Mouse (Mus musculus) adipose tissue, adult 10 weeks (tissue): ENCODE measurements around the gene Olfr1351. TPM values are rescaled to one million over a fixed set of nuclear protein-coding genes. Genes with fewer than 3 reads are reported as not detected.

Source experiments
- polyA plus RNA-seq: library from polyadenylated mRNA; stranded (reverse); fragments of 350-450 nt; fragmentation: Illumina TruSeq; extraction: RNeasy Lipid Tissue Mini Kit (QIAGEN cat#74804); gene quantifications from one replicate; pipeline ENCODE4 v1.2.3, GENCODE M21; 2014; ENCODE audit warnings: low read depth, low replicate concordance

The Olfr1351 gene
- polyA plus RNA-seq: not detected

DNA sequence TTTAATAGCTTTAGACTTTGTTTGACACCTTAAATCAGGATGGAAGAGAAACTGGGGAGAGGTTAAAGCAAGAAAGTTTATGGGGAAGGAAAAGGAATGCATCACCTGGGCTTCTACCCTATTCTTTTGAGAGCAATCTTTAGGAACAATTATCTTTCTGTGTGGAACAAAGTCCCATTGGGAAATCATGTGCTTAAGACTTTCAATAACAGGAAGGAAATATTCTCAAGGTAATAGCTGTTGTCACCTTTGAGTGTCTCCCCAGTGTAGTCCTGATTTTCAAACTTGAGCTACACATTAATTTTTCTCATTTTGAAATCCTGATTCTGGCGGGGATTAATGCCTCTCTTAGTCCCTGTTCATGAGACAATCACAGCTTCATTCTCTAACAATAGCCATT is at the start of gene Olfr1351:
Gene Olfr1351, plus strand, starts transcription at position 301 of the 400 bp plus-strand sequence.

DNA sequence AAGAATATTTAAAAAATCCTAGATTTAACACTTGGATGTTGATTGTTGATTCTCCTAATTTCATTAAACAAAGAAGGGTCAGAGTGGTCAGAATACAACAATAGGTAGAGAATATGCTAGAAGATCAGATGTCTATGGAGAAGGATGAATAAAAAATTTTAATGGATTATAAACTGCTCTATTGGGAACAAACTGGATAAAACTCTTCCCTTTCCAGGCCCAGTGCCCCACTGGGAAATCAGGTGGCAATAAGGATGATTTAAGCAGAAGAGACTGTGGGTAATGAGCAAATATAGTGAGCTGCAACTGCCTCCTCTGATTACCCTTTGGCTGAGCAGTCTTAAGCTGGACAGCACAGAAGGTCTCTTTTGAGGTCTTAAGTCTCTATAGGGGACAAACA is 49.3 kb upstream of the Olfr1351 start, which contains the start of gene Olfr1353:
Gene Olfr1353, plus strand, starts transcription at position 301 of the 400 bp plus-strand sequence.

DNA sequence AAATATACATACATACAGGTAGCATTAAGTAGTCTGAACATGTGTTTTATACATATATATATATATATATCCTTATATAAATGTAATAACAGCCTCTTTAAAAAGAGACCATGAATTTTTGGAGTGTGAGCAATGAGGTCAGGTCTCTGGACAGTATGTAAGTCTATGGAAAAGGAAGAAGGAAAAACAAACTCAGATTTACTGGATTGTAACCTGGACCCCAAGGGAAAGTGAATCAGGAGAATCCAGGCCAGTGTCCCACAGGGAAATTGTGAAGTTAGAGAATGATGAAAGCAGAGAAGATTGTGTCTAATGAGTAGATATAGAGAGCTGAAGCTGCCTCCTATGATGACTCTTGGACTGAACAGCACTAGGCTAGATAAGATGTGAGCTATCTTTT is 31.5 kb upstream of the Olfr1351 start, which contains the start of gene Olfr1352:
Gene Olfr1352, plus strand, starts transcription at position 301 of the 400 bp plus-strand sequence.

DNA sequence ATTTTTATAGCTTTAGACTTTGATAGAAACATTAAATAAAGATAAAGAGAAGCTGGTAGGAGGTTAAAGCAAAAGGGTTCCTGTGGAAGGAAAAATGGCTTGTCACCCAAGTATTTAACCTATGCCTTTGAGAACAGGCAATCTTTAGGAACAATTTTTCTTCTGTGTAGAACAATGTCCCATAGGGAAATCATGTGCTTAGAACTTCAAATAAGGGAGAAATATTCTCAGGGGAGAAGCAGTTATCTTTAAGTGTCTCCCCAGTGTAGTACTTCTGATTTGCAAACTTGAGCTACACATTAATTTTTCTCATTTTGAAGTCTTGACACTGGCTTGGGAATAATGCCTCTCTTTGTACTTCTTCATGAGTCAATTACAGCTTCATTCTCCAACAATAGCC is 16.2 kb downstream of the Olfr1351 start, which contains the start of gene Olfr57:
Gene Olfr57, plus strand, starts transcription at position 301 of the 400 bp plus-strand sequence.

Other genes with a start within 250 kb of the Olfr1351 start
- gene Slc1a6, start 232.0 kb upstream of the Olfr1351 start, polyA plus RNA-seq: 0.15 TPM
- gene Olfr1356, start 160.3 kb upstream of the Olfr1351 start, polyA plus RNA-seq: not detected
- gene Olfr1355, start 136.9 kb upstream of the Olfr1351 start, polyA plus RNA-seq: not detected
- gene Olfr1354, start 99.3 kb upstream of the Olfr1351 start, polyA plus RNA-seq: not detected
- gene Olfr8, start 61.8 kb upstream of the Olfr1351 start, polyA plus RNA-seq: not detected
- not detected for gene Olfr1353, start 49.2 kb upstream of the Olfr1351 start, polyA plus RNA-seq
- not detected for gene Olfr1352, start 31.4 kb upstream of the Olfr1351 start, polyA plus RNA-seq
- not detected for gene Olfr57, start 16.3 kb downstream of the Olfr1351 start, polyA plus RNA-seq
- gene 2610008E11Rik, start 85.1 kb downstream of the Olfr1351 start, polyA plus RNA-seq: 15.1 TPM
- gene Vmn2r80, start 136.3 kb downstream of the Olfr1351 start, polyA plus RNA-seq: not detected
- not detected for gene Vmn2r81, start 235.2 kb downstream of the Olfr1351 start, polyA plus RNA-seq